In the genomic region with DNA sequence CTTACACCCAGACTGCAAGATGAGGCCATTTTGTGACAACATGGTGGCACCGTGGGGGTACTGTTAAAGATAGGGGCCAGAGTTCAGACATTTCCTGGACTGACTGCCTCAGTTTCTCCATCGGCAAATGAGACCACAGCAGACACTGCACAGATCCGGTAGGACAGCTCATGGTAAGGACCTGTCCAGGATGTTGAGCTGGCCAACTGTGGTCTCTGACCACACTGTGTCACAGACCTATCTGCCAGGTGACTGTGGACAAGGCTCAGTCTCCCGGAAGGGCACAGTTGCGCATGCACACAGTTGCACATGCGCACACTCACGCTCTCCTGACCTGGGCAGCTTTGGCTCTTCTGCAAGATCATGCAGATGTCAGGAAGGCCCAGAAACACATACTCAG, we compare ENCODE assay signal across 7 mouse cellular contexts.
DNase-seq lines count a peak whose midpoint lies in the region; ATAC-seq and TF ChIP-seq lines count a peak whose summit lies in the region.

No protein-coding gene starts in this region.

- TF ChIP-seq EP300 in heart, postnatal 0 days (IDR thresholded peaks at IDR 0.05; ENCODE audit: low read depth) = no peak

- H3K4me1 ChIP-seq in kidney, postnatal 0 days (replicated peaks; ENCODE audit: insufficient read depth, low read length) = peaks cover 54% of the 10 kb centered on the region
- H3K4me1 ChIP-seq in embryonic facial prominence, embryonic 14.5 days (ENCODE audit: control insufficient read depth, insufficient read depth, low read length) = peaks cover 65% of the 10 kb centered on the region
- H3K4me1 ChIP-seq in heart, postnatal 0 days (ENCODE audit: control insufficient read depth, insufficient read depth) = peaks cover 31% of the 10 kb centered on the region

- no peaks in the 10 kb centered on the region for H3K36me3 ChIP-seq in kidney, postnatal 0 days (ENCODE audit: insufficient read depth, low read length)
- H3K36me3 ChIP-seq in embryonic facial prominence, embryonic 14.5 days (ENCODE audit: control insufficient read depth, insufficient read depth, low read length) = no peaks in the 10 kb centered on the region
- H3K36me3 ChIP-seq in heart, postnatal 0 days (replicated peaks; ENCODE audit: control insufficient read depth, insufficient read depth, low read length) = no peaks in the 10 kb centered on the region
- H3K36me3 ChIP-seq in myocyte (ENCODE audit: control insufficient read depth, insufficient read depth) = no peaks in the 10 kb centered on the region

- H3K9me3 ChIP-seq in kidney, postnatal 0 days (replicated peaks; ENCODE audit: low read length) = no peaks in the 10 kb centered on the region
- no peaks in the 10 kb centered on the region for H3K9me3 ChIP-seq in embryonic facial prominence, embryonic 14.5 days (ENCODE audit: control insufficient read depth, low read length)
- H3K9me3 ChIP-seq in heart, postnatal 0 days (replicated peaks; ENCODE audit: control insufficient read depth, low read length) = no peaks in the 10 kb centered on the region

- 93% methylated on average over 7 of the region's 7 CpGs for WGBS in kidney, postnatal 0 days
- WGBS in embryonic facial prominence, embryonic 14.5 days = 94% methylated on average over 7 of the region's 7 CpGs
- WGBS in heart, postnatal 0 days = 88% methylated on average over 7 of the region's 7 CpGs

- H3ac ChIP-seq in myocyte (ENCODE audit: control insufficient read depth, insufficient read length) = peak overlapping the region; percentile 9

- ATAC-seq in kidney, postnatal 0 days (replicated peaks; ENCODE audit: low FRiP score, low read depth) = no peak
- no peak for ATAC-seq in embryonic facial prominence, embryonic 14.5 days (ENCODE audit: low read depth)
- no peak for ATAC-seq in heart, postnatal 0 days (ENCODE audit: insufficient read depth, low read depth)

- no peak overlapping the region for H3K4me2 ChIP-seq in kidney, postnatal 0 days (ENCODE audit: low read length)
- H3K4me2 ChIP-seq in embryonic facial prominence, embryonic 14.5 days (ENCODE audit: low read depth, low read length) = no peak overlapping the region; the same call in 1 of the 2 replicates
- no peak overlapping the region for H3K4me2 ChIP-seq in heart, postnatal 0 days (ENCODE audit: low read depth, low read length)
- H3K4me2 ChIP-seq in myocyte (ENCODE audit: low read depth) = peak overlapping the region; percentile 81

- H3K4me3 ChIP-seq in kidney, postnatal 0 days (replicated peaks; ENCODE audit: low read depth, low read length) = no peak overlapping the region
- H3K4me3 ChIP-seq in embryonic facial prominence, embryonic 14.5 days (ENCODE audit: low read depth, low read length) = no peak overlapping the region
- no peak overlapping the region for H3K4me3 ChIP-seq in heart, postnatal 0 days (ENCODE audit: low read depth, low read length)
- no peak overlapping the region for H3K4me3 ChIP-seq in myocyte

- no peaks in the 10 kb centered on the region for H3K79me2 ChIP-seq in myocyte (ENCODE audit: control insufficient read depth, insufficient read depth)

- H3K27ac ChIP-seq in kidney, postnatal 0 days = peak overlapping the region; percentile 96
- H3K27ac ChIP-seq in embryonic facial prominence, embryonic 14.5 days (replicated peaks; ENCODE audit: low read depth, low read length) = peak overlapping the region; percentile 92
- H3K27ac ChIP-seq in heart, postnatal 0 days (ENCODE audit: low read depth) = peak overlapping the region; percentile 90

- TF ChIP-seq POLR2A in myocyte (IDR thresholded peaks at IDR 0.05; ENCODE audit: insufficient read length, low read depth) = no peak

- 0 out of 2 replicates have a peak overlapping the region, but pooled peaks have one; percentile 71 for H3K9ac ChIP-seq in kidney, postnatal 0 days (ENCODE audit: low read depth, low read length)
- H3K9ac ChIP-seq in embryonic facial prominence, embryonic 14.5 days (ENCODE audit: low read depth, low read length) = no peak overlapping the region
- H3K9ac ChIP-seq in heart, postnatal 0 days (replicated peaks; ENCODE audit: low read depth, low read length) = no peak overlapping the region

- peak; percentile 0 for DNase-seq in kidney, postnatal 0 days (ENCODE audit: low spot score)
- no peak for DNase-seq in kidney, adult 11 months
- no peak for DNase-seq in embryonic facial prominence, embryonic 14.5 days (ENCODE audit: low spot score)
- no peak for DNase-seq in heart, postnatal 0 days (ENCODE audit: low spot score)
- no peak for DNase-seq in adrenal gland, postnatal 4 days (ENCODE audit: low spot score in 2 of 2)
- DNase-seq in ovary, postnatal 14 days (ENCODE audit: low spot score) = no peak

- no peaks in the 10 kb centered on the region for H3K27me3 ChIP-seq in kidney, postnatal 0 days (ENCODE audit: insufficient read depth, low read length)
- no peaks in the 10 kb centered on the region for H3K27me3 ChIP-seq in embryonic facial prominence, embryonic 14.5 days (replicated peaks; ENCODE audit: control insufficient read depth, insufficient read depth, low read length)
- no peaks in the 10 kb centered on the region for H3K27me3 ChIP-seq in heart, postnatal 0 days (ENCODE audit: control insufficient read depth, insufficient read depth, low read length)
- no peaks in the 10 kb centered on the region for H3K27me3 ChIP-seq in myocyte (ENCODE audit: control insufficient read depth, insufficient read depth, insufficient read length)

- TF ChIP-seq CTCF in kidney, postnatal 0 days (IDR thresholded peaks at IDR 0.05; ENCODE audit: low read depth) = no peak
- TF ChIP-seq CTCF in heart, postnatal 0 days (IDR thresholded peaks at IDR 0.05; ENCODE audit: low read depth) = no peak

TF ChIP-seq in myocyte, 11 proteins besides CTCF, POLR2A, EP300 and RAD21:
- TF ChIP-seq POLR2AphosphoS2 (IDR thresholded peaks at IDR 0.05; ENCODE audit: insufficient read length, low read depth) (no peak), REST (IDR thresholded peaks at IDR 0.05; ENCODE audit: insufficient read depth, insufficient read length) (no peak), CEBPB (IDR thresholded peaks at IDR 0.05; ENCODE audit: insufficient read depth, poor library complexity, severe bottlenecking) (no peak), SRF (IDR thresholded peaks at IDR 0.05; ENCODE audit: control insufficient read depth, insufficient read length, low read depth) (no peak), USF1 (IDR thresholded peaks at IDR 0.05; ENCODE audit: low read depth) (no peak), TCF12 (IDR thresholded peaks at IDR 0.05; ENCODE audit: insufficient read depth, poor library complexity, severe bottlenecking) (no peak), MYOG (IDR thresholded peaks at IDR 0.05; ENCODE audit: control insufficient read depth in 1 of 3, insufficient read depth in 1 of 3, insufficient read length in 2 of 3, low read depth in 2 of 3) (no peak), MAX (IDR thresholded peaks at IDR 0.05; ENCODE audit: low read depth) (no peak), TCF3 (IDR thresholded peaks at IDR 0.05; ENCODE audit: insufficient read length, low read depth) (no peak), E2F4 (IDR thresholded peaks at IDR 0.05; ENCODE audit: insufficient read depth) (no peak), MYOD1 (IDR thresholded peaks at IDR 0.05; ENCODE audit: control insufficient read depth in 1 of 3, insufficient read length in 2 of 3, low read depth in 2 of 3) (no peak)
